Mouse (Mus musculus): Measurements from ENCODE around the gene Crhbp.
A peak's percentile ranks its signal among the peaks of the same experiment; 100 is the strongest.

The Crhbp gene

DNA sequence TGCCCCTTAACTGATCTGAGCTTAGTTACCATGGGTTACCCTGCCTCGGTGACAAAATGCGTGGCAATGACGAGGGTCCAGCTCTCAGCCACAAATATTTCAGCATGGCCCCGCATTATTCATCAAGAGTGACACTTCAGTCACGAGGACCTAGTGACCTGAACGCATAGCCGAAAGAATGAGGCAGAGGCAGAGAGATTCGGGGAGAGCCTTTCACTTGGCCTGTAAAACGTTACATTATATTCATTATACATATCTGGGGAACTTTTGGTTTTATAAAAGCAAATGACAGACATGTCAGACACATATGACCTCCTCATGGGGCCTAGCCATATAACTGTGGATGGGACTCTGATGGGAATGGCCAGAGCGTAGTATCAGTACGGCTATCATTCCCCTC, at the start of gene Crhbp:
Gene Crhbp (minus strand): TSS at position 101 of the 400 bp plus-strand sequence.
- no peak for DNase-seq (ENCODE audit: low spot score in 2 of 2)

GRCm38 (mm10) chr13:95493296-95493695, 48.6 kb upstream of the Crhbp start:
- no peak for DNase-seq (ENCODE audit: low spot score in 2 of 2)

- no peak for DNase-seq (ENCODE audit: low spot score in 2 of 2)
Measured at GRCm38 (mm10) chr13:95491327-95491726, 46.6 kb upstream of the Crhbp start.

DNA sequence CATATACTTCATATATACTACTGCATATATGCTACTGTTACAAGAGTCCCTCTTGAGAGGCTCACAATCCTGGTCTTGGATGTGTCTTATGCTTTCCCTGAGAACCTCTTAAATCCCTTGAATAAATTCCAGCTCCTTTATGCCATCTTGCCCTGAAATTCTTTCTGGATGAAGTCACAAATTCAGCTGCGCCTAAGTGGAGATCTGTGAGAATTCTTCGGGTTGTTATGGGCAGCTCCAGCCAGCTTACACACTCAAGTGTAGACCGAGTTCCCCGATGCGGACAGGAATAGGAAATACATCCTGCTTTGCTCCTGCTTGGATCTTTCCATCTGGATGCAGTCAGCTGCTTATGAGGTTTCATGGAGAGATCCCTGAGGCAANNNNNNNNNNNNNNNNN, 39.9 kb upstream of the Crhbp start:
- DNase-seq (ENCODE audit: low spot score in 2 of 2) = peak in 1 of 2 experiments; percentile 42

DNA sequence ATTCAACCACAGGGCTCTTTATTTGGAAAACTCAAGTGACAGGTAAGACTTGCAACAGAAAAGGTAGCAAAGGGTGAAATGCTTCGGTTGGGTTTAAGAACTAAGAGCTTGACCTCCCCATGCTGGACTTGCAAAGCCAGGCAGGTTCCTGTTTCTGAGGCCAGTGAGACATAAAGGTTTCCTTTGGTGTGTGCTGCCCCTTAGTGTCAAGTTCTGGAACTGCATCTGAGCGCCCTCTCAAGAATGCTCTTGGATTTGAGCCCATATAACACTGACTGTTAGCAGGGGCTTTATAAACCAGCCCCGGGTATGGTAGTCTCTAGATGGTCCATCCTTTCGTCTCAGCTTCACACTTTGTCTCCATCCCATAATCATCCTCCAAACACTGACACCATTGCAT, 36.7 kb upstream of the Crhbp start:
- peak; percentile 71 to 84 for DNase-seq (ENCODE audit: low spot score in 2 of 2)

- DNase-seq (ENCODE audit: low spot score in 2 of 2) = no peak
Measured at GRCm38 (mm10) chr13:95478671-95479413, 34.1 kb upstream of the Crhbp start, which contains the start of gene S100z. TSS of gene S100z (minus strand) at chr13:95478721.

- no peak for DNase-seq (ENCODE audit: low spot score in 2 of 2)
Measured at GRCm38 (mm10) chr13:95477173-95477572, 32.4 kb upstream of the Crhbp start.

- DNase-seq (ENCODE audit: low spot score in 2 of 2) = no peak
Measured at GRCm38 (mm10) chr13:95475124-95475523, 30.4 kb upstream of the Crhbp start.

DNA sequence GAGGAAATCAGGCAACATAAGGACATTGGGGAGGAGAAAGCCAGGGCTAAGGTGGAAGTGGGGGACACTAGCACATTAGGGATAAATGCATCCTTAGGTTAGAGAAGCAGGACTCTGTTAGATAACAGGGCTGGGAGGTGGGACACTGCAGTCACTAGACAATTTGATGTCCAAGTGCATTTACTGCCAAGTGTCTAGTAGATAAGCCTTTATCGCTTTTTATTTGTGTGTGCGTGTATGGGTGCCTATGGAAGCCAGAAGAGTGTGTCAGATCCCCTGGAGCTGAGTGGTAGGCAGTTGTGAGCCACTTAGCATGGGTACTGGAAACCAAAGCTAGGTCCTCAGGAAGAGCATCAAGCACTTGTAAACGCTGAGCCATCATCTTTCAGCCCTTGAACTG, 29.6 kb upstream of the Crhbp start:
- no peak for DNase-seq (ENCODE audit: low spot score in 2 of 2)

- no peak for DNase-seq (ENCODE audit: low spot score in 2 of 2)
Measured at GRCm38 (mm10) chr13:95470970-95471369, 26.2 kb upstream of the Crhbp start.

GRCm38 (mm10) chr13:95451529-95451928, 6.8 kb upstream of the Crhbp start:
- no peak for DNase-seq (ENCODE audit: low spot score in 2 of 2)

GRCm38 (mm10) chr13:95450636-95451210, 6.0 kb upstream of the Crhbp start:
- DNase-seq (ENCODE audit: low spot score in 2 of 2) = no peak

- DNase-seq (ENCODE audit: low spot score in 2 of 2) = no peak
Measured at GRCm38 (mm10) chr13:95449730-95450129, 5.0 kb upstream of the Crhbp start.

- no peak for DNase-seq (ENCODE audit: low spot score in 2 of 2)
Measured at GRCm38 (mm10) chr13:95444291-95444690, 433 bp downstream of the Crhbp start.

GRCm38 (mm10) chr13:95443376-95444233, 1.1 kb downstream of the Crhbp start:
- DNase-seq (ENCODE audit: low spot score in 2 of 2) = peak in 1 of 2 experiments; percentile 38

- no peak for DNase-seq (ENCODE audit: low spot score in 2 of 2)
Measured at GRCm38 (mm10) chr13:95442901-95443300, 1.8 kb downstream of the Crhbp start.

DNA sequence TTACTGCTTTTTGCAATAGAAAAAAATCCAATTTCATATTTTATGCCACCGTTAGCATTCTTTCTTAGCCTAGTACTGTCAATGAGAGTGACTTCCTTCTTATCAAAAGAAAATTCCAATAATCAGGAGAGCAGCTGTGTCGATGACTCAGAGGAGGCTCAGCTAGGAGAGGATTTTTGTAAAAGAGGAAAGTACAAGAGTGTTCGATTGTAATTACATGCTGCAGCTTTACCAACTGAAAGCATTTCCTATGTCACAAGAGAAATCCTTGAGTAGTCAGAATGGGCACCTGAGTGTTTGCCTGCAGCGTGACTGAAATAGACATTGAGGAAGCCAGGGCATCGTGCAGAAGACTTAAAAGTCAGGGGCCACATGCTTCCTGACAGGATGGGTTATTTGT, 5.2 kb downstream of the Crhbp start:
- DNase-seq (ENCODE audit: low spot score in 2 of 2) = no peak

GRCm38 (mm10) chr13:95431760-95432159, 13.0 kb downstream of the Crhbp start:
- no peak for DNase-seq (ENCODE audit: low spot score in 2 of 2)

- DNase-seq (ENCODE audit: low spot score in 2 of 2) = no peak
Measured at GRCm38 (mm10) chr13:95427499-95427898, 17.2 kb downstream of the Crhbp start.

- DNase-seq (ENCODE audit: low spot score in 2 of 2) = no peak
Measured at GRCm38 (mm10) chr13:95426421-95426820, 18.3 kb downstream of the Crhbp start.

DNA sequence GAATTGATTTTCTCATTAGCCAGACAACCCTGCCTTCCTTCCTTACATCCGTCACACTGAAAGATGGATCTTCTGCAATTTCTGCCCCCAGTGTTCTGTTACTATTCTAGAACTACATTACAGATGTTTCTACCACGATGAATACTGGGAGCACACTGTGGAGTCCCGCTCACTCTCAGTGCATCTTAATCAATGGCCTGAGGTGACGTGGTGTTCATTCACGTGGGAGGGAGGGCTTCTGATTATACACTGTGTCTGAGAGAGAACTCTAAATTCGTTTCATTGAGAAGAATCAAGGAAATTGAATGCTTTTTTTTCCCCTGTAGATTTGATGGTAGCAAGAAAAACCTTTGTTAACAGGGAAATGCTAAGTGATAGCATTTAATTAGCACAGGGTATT, 19.2 kb downstream of the Crhbp start:
- no peak for DNase-seq (ENCODE audit: low spot score in 2 of 2)

- no peak for DNase-seq (ENCODE audit: low spot score in 2 of 2)
Measured at GRCm38 (mm10) chr13:95424932-95425331, 19.8 kb downstream of the Crhbp start.
